ENCODE assay signal across 21 mouse cellular contexts in the genomic region with DNA sequence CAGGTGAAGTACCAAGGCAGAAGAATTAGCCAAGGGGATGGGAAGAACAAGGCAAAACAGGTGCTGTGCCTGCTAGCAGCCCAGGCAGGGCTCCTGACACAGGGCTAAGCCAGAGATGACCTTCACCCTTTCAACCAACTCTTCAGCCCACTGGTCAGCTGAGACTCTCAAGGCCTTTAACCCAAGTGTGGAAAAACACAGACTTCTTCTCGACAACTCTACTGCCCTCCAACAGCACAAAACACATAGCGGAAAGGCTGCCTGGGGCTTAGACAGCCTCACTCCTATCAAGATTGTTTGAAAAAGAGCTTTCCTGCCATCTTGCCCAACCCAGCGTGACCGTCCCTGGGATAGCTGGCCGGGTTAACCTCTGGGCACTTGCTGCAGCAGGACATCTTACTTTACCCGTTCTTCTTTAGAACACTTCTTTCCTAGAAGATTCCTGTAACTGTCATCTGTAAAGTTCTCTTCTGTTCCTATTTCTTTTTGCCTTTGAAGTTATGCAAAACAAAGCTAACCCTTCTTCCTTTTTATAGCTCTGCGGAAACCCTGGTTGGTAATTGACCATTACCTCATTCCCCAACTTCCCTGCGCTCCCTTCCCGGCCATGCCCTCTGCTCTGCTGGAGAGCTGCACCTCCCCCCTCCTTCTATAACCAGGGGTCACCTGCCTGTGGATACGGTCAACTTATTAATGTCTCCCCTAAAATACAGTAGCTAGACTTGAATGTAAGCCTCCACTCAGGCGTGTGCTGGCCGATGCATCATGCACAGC. TPM values are rescaled to one million over a fixed set of nuclear protein-coding genes. Genes with fewer than 3 reads are reported as not detected.
A peak's percentile ranks its signal among the peaks of the same experiment; 100 is the strongest.
DNase-seq lines count a peak whose midpoint lies in the region; ATAC-seq and TF ChIP-seq lines count a peak whose summit lies in the region.
"Had no signal": no experiment of that assay in that cellular context is flagged by ENCODE, and none has a peak within 500 bp of the region (broad histone marks: within the 10 kb centered on the region; RNA-seq: fewer than 3 reads in every experiment).

No protein-coding gene starts in this region.

- no peak for TF ChIP-seq CTCF in CH12.LX (conservative IDR thresholded peaks at IDR 0.05 in 1 of 2, IDR thresholded peaks at IDR 0.05 in 1 of 2; ENCODE audit: low read depth in 2 of 2, low read length in 2 of 2)

- TF ChIP-seq RAD21 in CH12.LX (IDR thresholded peaks at IDR 0.05; ENCODE audit: low read depth, low read length), result no peak

- dilution Hi-C loops in CH12.LX (cut with MboI; ENCODE audit: extremely low pct_ligation_motif_present, extremely low pct_unique_long_range_greater_than_20kb, low sequenced_read_pairs), result no loop called here

- H3K4me3 ChIP-seq in CH12.LX (replicated peaks in 1 of 3; ENCODE audit: low read depth in 2 of 3, low read length in 2 of 3, poor library complexity in 1 of 3), result no peak overlapping the region
- no peak overlapping the region for H3K4me3 ChIP-seq in kidney, embryonic 14.5 days (ENCODE audit: low read length)
- H3K4me3 ChIP-seq: forebrain, embryonic 13.5 days; heart, embryonic 13.5 days; limb, embryonic 15.5 days; neural tube, embryonic 12.5 days had no signal

- H3K27ac ChIP-seq in CH12.LX (ENCODE audit: insufficient read depth, low read depth), result peak overlapping the region; percentile 50
- no peak overlapping the region for H3K27ac ChIP-seq in kidney, embryonic 14.5 days (ENCODE audit: low read depth, low read length)
- H3K27ac ChIP-seq: forebrain, embryonic 13.5 days; heart, embryonic 13.5 days; limb, embryonic 15.5 days; neural tube, embryonic 12.5 days had no signal

- in situ Hi-C loops in CH12.LX (cut with MboI; ENCODE audit: low pct_ligation_motif_present, low pct_unique_long_range_greater_than_20kb, low sequenced_read_pairs), result loop anchor here (10.0 to 25.0 kb wide), 2 partner anchors 103 to 225 kb away; no protein-coding TSS in a partner anchor

- peaks cover 4% of the 10 kb centered on the region for H3K9me3 ChIP-seq in CH12.LX (replicated peaks; ENCODE audit: low read length)
- no peaks in the 10 kb centered on the region for H3K9me3 ChIP-seq in kidney, embryonic 14.5 days (ENCODE audit: control insufficient read depth, low read length)
- H3K9me3 ChIP-seq: forebrain, embryonic 13.5 days; limb, embryonic 15.5 days had no signal

- H3K79me2 ChIP-seq in CH12.LX (replicated peaks; ENCODE audit: control insufficient read depth, extremely low read depth, insufficient read depth, poor library complexity, severe bottlenecking), result no peaks in the 10 kb centered on the region

- H3K27me3 ChIP-seq in CH12.LX (replicated peaks), result peaks cover 2% of the 10 kb centered on the region
- no peaks in the 10 kb centered on the region for H3K27me3 ChIP-seq in kidney, embryonic 14.5 days (ENCODE audit: control insufficient read depth, insufficient read depth, low read length)
- H3K27me3 ChIP-seq: forebrain, embryonic 13.5 days; heart, embryonic 13.5 days; limb, embryonic 15.5 days; neural tube, embryonic 12.5 days; Patski had no signal

- TF ChIP-seq EP300 in CH12.LX (IDR thresholded peaks at IDR 0.05; ENCODE audit: low read length), result peak; percentile 60; the same call in 1 of the 2 replicates

- peak overlapping the region; percentile 1; the same call in 1 of the 2 replicates for H3K9ac ChIP-seq in CH12.LX (ENCODE audit: insufficient read depth, low read depth)
- no peak overlapping the region for H3K9ac ChIP-seq in kidney, embryonic 14.5 days (ENCODE audit: low read depth, low read length)
- H3K9ac ChIP-seq: forebrain, embryonic 13.5 days; heart, embryonic 13.5 days; limb, embryonic 15.5 days; neural tube, embryonic 12.5 days had no signal

- no peak for TF ChIP-seq POLR2A in CH12.LX (IDR thresholded peaks at IDR 0.05; ENCODE audit: low read depth, low read length)

- H3K4me1 ChIP-seq in CH12.LX (ENCODE audit: control insufficient read depth in 1 of 2, insufficient read depth in 2 of 2), result peaks cover 12 to 19% of the 10 kb centered on the region in 2 experiments
- 0 out of 2 replicates have a peak, but pooled peaks cover 3% of the 10 kb centered on the region for H3K4me1 ChIP-seq in kidney, embryonic 14.5 days (ENCODE audit: control insufficient read depth, insufficient read depth, low read length)

- peak overlapping the region; percentile 60 for H3K4me2 ChIP-seq in CH12.LX (ENCODE audit: insufficient read depth, low read depth, poor library complexity, severe bottlenecking)
- H3K4me2 ChIP-seq in kidney, embryonic 14.5 days (replicated peaks; ENCODE audit: low read depth, low read length), result no peak overlapping the region
- H3K4me2 ChIP-seq: forebrain, embryonic 13.5 days; heart, embryonic 13.5 days; limb, embryonic 15.5 days; neural tube, embryonic 12.5 days had no signal

- peak; percentile 56; the same call in 1 of the 2 replicates for ATAC-seq in kidney, embryonic 14.5 days (ENCODE audit: low FRiP score, low TSS enrichment)
- ATAC-seq in megakaryocyte, adult 5-6 weeks (ENCODE audit: poor library complexity, severe bottlenecking), result peak; percentile 87
- ATAC-seq: activated CD4-positive, CD25-positive, alpha-beta regulatory T cell, adult 4 months; forebrain, embryonic 13.5 days; hindbrain, embryonic 16.5 days; intestine, postnatal 0 days; Patski had no signal

- DNase-seq in heart, adult 11 months, result peak; percentile 87
- DNase-seq in heart, postnatal 4 days, result no peak
- peak; percentile 8 for DNase-seq in CH12.LX (ENCODE audit: extremely low read depth)
- no peak for DNase-seq in cerebellum, adult 11 months
- no peak for DNase-seq in thymus, postnatal 36 days
- DNase-seq in thymus, postnatal 4 days, result no peak
- DNase-seq: embryo, embryonic 11 days; heart, postnatal 36 days; layer of hippocampus, adult 9-11 months; right cerebral cortex, postnatal 25 days; thymus, postnatal 25 days had no signal

- no peaks in the 10 kb centered on the region for H3K36me3 ChIP-seq in CH12.LX (replicated peaks in 1 of 2; ENCODE audit: control insufficient read depth in 1 of 2, insufficient read depth in 1 of 2, low read length in 1 of 2)
- no peaks in the 10 kb centered on the region for H3K36me3 ChIP-seq in kidney, embryonic 14.5 days (ENCODE audit: control insufficient read depth, insufficient read depth, low read length)
- H3K36me3 ChIP-seq: heart, embryonic 13.5 days; limb, embryonic 15.5 days; neural tube, embryonic 12.5 days had no signal

- 31% methylated on average over 12 of the region's 12 CpGs for WGBS in kidney, embryonic 14.5 days

TF ChIP-seq in CH12.LX, 34 proteins besides CTCF, POLR2A, EP300 and RAD21 (continues in another document):
- TF ChIP-seq MEF2A (IDR thresholded peaks at IDR 0.05; ENCODE audit: borderline replicate concordance, low read depth, low read length), result peak; percentile 85
- no peak for TF ChIP-seq KAT2A (IDR thresholded peaks at IDR 0.05; ENCODE audit: insufficient replicate concordance, low read length)
- TF ChIP-seq MXI1 (IDR thresholded peaks at IDR 0.05; ENCODE audit: low read depth, low read length), result no peak
- no peak for TF ChIP-seq CHD1 (IDR thresholded peaks at IDR 0.05; ENCODE audit: low read depth, low read length)
- 0 out of 2 replicates have a peak, but pooled peaks have one; percentile 39 for TF ChIP-seq SIN3A (IDR thresholded peaks at IDR 0.05; ENCODE audit: low read length)
- 0 out of 2 replicates have a peak, but pooled peaks have one; percentile 45 for TF ChIP-seq BHLHE40 (IDR thresholded peaks at IDR 0.05; ENCODE audit: low read depth, low read length)
- TF ChIP-seq MAZ (IDR thresholded peaks at IDR 0.05; ENCODE audit: low read depth, low read length), result no peak
- no peak for TF ChIP-seq MAX (IDR thresholded peaks at IDR 0.05; ENCODE audit: low read length)
- TF ChIP-seq SMC3 (IDR thresholded peaks at IDR 0.05; ENCODE audit: low read depth, low read length), result no peak
- no peak for TF ChIP-seq POLR2AphosphoS2 (IDR thresholded peaks at IDR 0.05; ENCODE audit: low read depth, low read length)
- no peak for TF ChIP-seq MYC (IDR thresholded peaks at IDR 0.05; ENCODE audit: low read depth, low read length)
- TF ChIP-seq E2F4 (IDR thresholded peaks at IDR 0.05; ENCODE audit: insufficient replicate concordance, low read depth, low read length), result no peak
- no peak for TF ChIP-seq ELF1 (IDR thresholded peaks at IDR 0.05; ENCODE audit: low read depth, low read length)
- TF ChIP-seq TCF12 (IDR thresholded peaks at IDR 0.05; ENCODE audit: low read depth, low read length), result no peak
- no peak for TF ChIP-seq RCOR1 (conservative IDR thresholded peaks at IDR 0.05; ENCODE audit: low read depth, low read length)
- TF ChIP-seq ZKSCAN1 (IDR thresholded peaks at IDR 0.05; ENCODE audit: borderline replicate concordance, low read depth, low read length), result no peak
- TF ChIP-seq PAX5 (IDR thresholded peaks at IDR 0.05; ENCODE audit: low read length), result no peak
- no peak for TF ChIP-seq HCFC1 (IDR thresholded peaks at IDR 0.05; ENCODE audit: low read depth, low read length)
- TF ChIP-seq GABPA (IDR thresholded peaks at IDR 0.05; ENCODE audit: insufficient replicate concordance, low read depth, low read length), result no peak
- no peak for TF ChIP-seq CHD2 (IDR thresholded peaks at IDR 0.05; ENCODE audit: low read length)
- TF ChIP-seq ZNF384 (IDR thresholded peaks at IDR 0.05; ENCODE audit: low read depth, low read length), result no peak
- no peak for TF ChIP-seq MAFK (IDR thresholded peaks at IDR 0.05; ENCODE audit: insufficient replicate concordance, low read length)
- no peak for TF ChIP-seq JUND (conservative IDR thresholded peaks at IDR 0.05; ENCODE audit: low read depth, low read length)
- no peak for TF ChIP-seq UBTF (IDR thresholded peaks at IDR 0.05; ENCODE audit: low read depth, low read length)
- no peak for TF ChIP-seq USF1 (IDR thresholded peaks at IDR 0.05; ENCODE audit: low read depth, low read length)
- TF ChIP-seq IRF4 (IDR thresholded peaks at IDR 0.05; ENCODE audit: low read depth, low read length), result peak; percentile 29; the same call in 1 of the 2 replicates
- no peak for TF ChIP-seq ZC3H11A (IDR thresholded peaks at IDR 0.05; ENCODE audit: low read depth, low read length)
- TF ChIP-seq NELFE (IDR thresholded peaks at IDR 0.05; ENCODE audit: low read depth, low read length), result no peak
- no peak for TF ChIP-seq NRF1 (IDR thresholded peaks at IDR 0.05; ENCODE audit: low read depth, low read length)
- TF ChIP-seq USF2 (conservative IDR thresholded peaks at IDR 0.05; ENCODE audit: low read depth, low read length), result no peak
- TF ChIP-seq ETS1 (conservative IDR thresholded peaks at IDR 0.05; ENCODE audit: low read depth, low read length), result peak; percentile 16

RNA-seq across cellular contexts. Expression of gene Gtf2a1, which starts 47.0 kb away (rescaled TPM):
- total RNA-seq in heart, postnatal 4 days (2021), result 10 to 100 TPM; 32.6 to 33.3 TPM
- 25.7 and 29.0 TPM in 2 replicates for total RNA-seq in CH12.LX (2012; rRNA removed)
- 16.0 and 19.2 TPM in 2 replicates for total RNA-seq in CH12.LX (2014; rRNA removed)
- 34.5 and 36.2 TPM in 2 replicates for polyA plus RNA-seq in CH12.LX (2012; ENCODE audit: insufficient read length, low read depth)
- polyA plus RNA-seq in kidney, embryonic 14.5 days (2014; fragmentation: Nextera tagmentation; extraction: Ambion mirVana), result 33.4 and 45.7 TPM in 2 replicates
- 30.8 and 32.9 TPM in 2 replicates for total RNA-seq in megakaryocyte, adult 5-6 weeks (2015)
- 33.6 and 37.7 TPM in 2 replicates for total RNA-seq in megakaryocyte, adult 5-6 weeks (2017)

Comparison
In these comparisons a context has a peak if more than half of its experiments do, and no peak if none do; other contexts are left out.
1. DNase-seq: peak in heart, adult 11 months (single experiment) and CH12.LX (single experiment); none in heart, postnatal 4 days (single experiment), cerebellum, adult 11 months (single experiment), thymus, postnatal 36 days (0 of 2) and thymus, postnatal 4 days (single experiment).